Mouse (Mus musculus): ENCODE data around the gene Senp8. TPM values are rescaled to one million over a fixed set of nuclear protein-coding genes. Genes with fewer than 3 reads are reported as not detected.

Senp8 gene
- polyA plus RNA-seq, 1 experiment: 2.1 TPM

GRCm38 (mm10) chr9:59749581-59750265, 787 bp downstream of the Senp8 start:
- no peak for DNase-seq (ENCODE audit: low read depth in 1 of 2, low spot score in 2 of 2)
- 35% methylated on average over 12 of the region's 12 CpGs for WGBS
- peak overlapping the region; percentile 95; the same call in 1 of the 2 replicates for H3K4me3 ChIP-seq (ENCODE audit: extremely low read depth, insufficient read depth, insufficient read length)
- H3K27me3 ChIP-seq (ENCODE audit: control insufficient read depth, insufficient read depth, low read length): no peaks in the 10 kb centered on the region
- H3K4me1 ChIP-seq (ENCODE audit: control insufficient read depth, insufficient read depth, insufficient read length): no peaks in the 10 kb centered on the region
- TF ChIP-seq CTCF (IDR thresholded peaks at IDR 0.05; ENCODE audit: extremely low read depth, insufficient read depth, insufficient read length, insufficient replicate concordance) (no peak), POLR2A (IDR thresholded peaks at IDR 0.05; ENCODE audit: low read depth, low read length) (no peak)
- no peak overlapping the region for H3K27ac ChIP-seq (ENCODE audit: insufficient read depth, low read length)
- H3K36me3 ChIP-seq (ENCODE audit: control insufficient read depth, insufficient read depth, low read length): no peaks in the 10 kb centered on the region

DNA sequence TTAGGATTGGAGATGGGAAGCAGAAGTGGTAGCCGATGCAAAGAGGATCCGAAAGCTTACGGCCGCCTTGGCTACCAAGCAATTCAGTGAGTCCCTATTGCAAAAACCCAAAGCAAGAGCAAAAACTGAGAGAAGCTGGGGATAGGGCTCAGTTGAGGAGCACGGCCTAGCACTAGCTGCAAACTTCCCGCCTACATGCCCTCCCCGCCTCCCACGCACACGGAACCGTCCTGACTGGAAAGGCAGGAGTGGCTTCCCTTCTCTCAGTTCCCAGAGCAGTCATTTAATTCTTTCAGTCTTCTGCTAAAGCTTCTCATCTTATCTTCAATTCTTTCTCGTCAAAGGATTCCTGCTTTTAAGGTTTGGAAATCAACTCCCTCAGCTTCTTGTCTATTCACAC, 1.5 kb downstream of the Senp8 start:
- Histone ChIP-seq H3K36me3 (ENCODE audit: control insufficient read depth, insufficient read depth, low read length) (no peaks in the 10 kb centered on the region), H3K27ac (ENCODE audit: insufficient read depth, low read length) (no peak overlapping the region), H3K4me3 (ENCODE audit: extremely low read depth, insufficient read depth, insufficient read length) (no peak overlapping the region), H3K4me1 (ENCODE audit: control insufficient read depth, insufficient read depth, insufficient read length) (no peaks in the 10 kb centered on the region), H3K27me3 (ENCODE audit: control insufficient read depth, insufficient read depth, low read length) (no peaks in the 10 kb centered on the region)
- no peak for DNase-seq (ENCODE audit: low read depth in 1 of 2, low spot score in 2 of 2)
- TF ChIP-seq CTCF (IDR thresholded peaks at IDR 0.05; ENCODE audit: extremely low read depth, insufficient read depth, insufficient read length, insufficient replicate concordance): no peak
- no peak for TF ChIP-seq POLR2A (IDR thresholded peaks at IDR 0.05; ENCODE audit: low read depth, low read length)
- WGBS: 83% methylated on average over 11 of the region's 11 CpGs

- 83% methylated on average over 2 of the region's 2 CpGs for WGBS
- TF ChIP-seq POLR2A (IDR thresholded peaks at IDR 0.05; ENCODE audit: low read depth, low read length) (no peak), CTCF (IDR thresholded peaks at IDR 0.05; ENCODE audit: extremely low read depth, insufficient read depth, insufficient read length, insufficient replicate concordance) (no peak)
- no peaks in the 10 kb centered on the region for H3K36me3 ChIP-seq (ENCODE audit: control insufficient read depth, insufficient read depth, low read length)
- no peak overlapping the region for H3K27ac ChIP-seq (ENCODE audit: insufficient read depth, low read length)
- no peaks in the 10 kb centered on the region for H3K27me3 ChIP-seq (ENCODE audit: control insufficient read depth, insufficient read depth, low read length)
- no peak for DNase-seq (ENCODE audit: low read depth in 1 of 2, low spot score in 2 of 2)
- H3K4me1 ChIP-seq (ENCODE audit: control insufficient read depth, insufficient read depth, insufficient read length): no peaks in the 10 kb centered on the region
- H3K4me3 ChIP-seq (ENCODE audit: extremely low read depth, insufficient read depth, insufficient read length): no peak overlapping the region
Observed at GRCm38 (mm10) chr9:59748387-59748786, 2.1 kb downstream of the Senp8 start.

- no peaks in the 10 kb centered on the region for H3K27me3 ChIP-seq (ENCODE audit: control insufficient read depth, insufficient read depth, low read length)
- TF ChIP-seq CTCF (IDR thresholded peaks at IDR 0.05; ENCODE audit: extremely low read depth, insufficient read depth, insufficient read length, insufficient replicate concordance): no peak
- no peak for TF ChIP-seq POLR2A (IDR thresholded peaks at IDR 0.05; ENCODE audit: low read depth, low read length)
- DNase-seq (ENCODE audit: low read depth in 1 of 2, low spot score in 2 of 2): no peak
- no peak overlapping the region for H3K4me3 ChIP-seq (ENCODE audit: extremely low read depth, insufficient read depth, insufficient read length)
- no peaks in the 10 kb centered on the region for H3K36me3 ChIP-seq (ENCODE audit: control insufficient read depth, insufficient read depth, low read length)
- no peaks in the 10 kb centered on the region for H3K4me1 ChIP-seq (ENCODE audit: control insufficient read depth, insufficient read depth, insufficient read length)
- no peak overlapping the region for H3K27ac ChIP-seq (ENCODE audit: insufficient read depth, low read length)
- WGBS: 90% methylated on average over 3 of the region's 3 CpGs
Observed at GRCm38 (mm10) chr9:59743903-59744302, 6.6 kb downstream of the Senp8 start.

GRCm38 (mm10) chr9:59740593-59740992, 9.9 kb downstream of the Senp8 start:
- Histone ChIP-seq H3K27ac (ENCODE audit: insufficient read depth, low read length) (no peak overlapping the region), H3K4me1 (ENCODE audit: control insufficient read depth, insufficient read depth, insufficient read length) (no peaks in the 10 kb centered on the region), H3K4me3 (ENCODE audit: extremely low read depth, insufficient read depth, insufficient read length) (no peak overlapping the region), H3K27me3 (ENCODE audit: control insufficient read depth, insufficient read depth, low read length) (no peaks in the 10 kb centered on the region), H3K36me3 (ENCODE audit: control insufficient read depth, insufficient read depth, low read length) (no peaks in the 10 kb centered on the region; the same call in 1 of the 2 replicates)
- TF ChIP-seq POLR2A (IDR thresholded peaks at IDR 0.05; ENCODE audit: low read depth, low read length): no peak
- TF ChIP-seq CTCF (IDR thresholded peaks at IDR 0.05; ENCODE audit: extremely low read depth, insufficient read depth, insufficient read length, insufficient replicate concordance): no peak
- WGBS: 78% methylated on average over 2 of the region's 2 CpGs
- DNase-seq (ENCODE audit: low read depth in 1 of 2, low spot score in 2 of 2): no peak

GRCm38 (mm10) chr9:59735394-59735793, 15.1 kb downstream of the Senp8 start:
- Histone ChIP-seq H3K27me3 (ENCODE audit: control insufficient read depth, insufficient read depth, low read length) (no peaks in the 10 kb centered on the region), H3K36me3 (ENCODE audit: control insufficient read depth, insufficient read depth, low read length) (no peaks in the 10 kb centered on the region; the same call in 1 of the 2 replicates), H3K4me3 (ENCODE audit: extremely low read depth, insufficient read depth, insufficient read length) (no peak overlapping the region), H3K27ac (ENCODE audit: insufficient read depth, low read length) (no peak overlapping the region), H3K4me1 (ENCODE audit: control insufficient read depth, insufficient read depth, insufficient read length) (no peaks in the 10 kb centered on the region)
- no peak for DNase-seq (ENCODE audit: low read depth in 1 of 2, low spot score in 2 of 2)
- 87% methylated on average over 4 of the region's 4 CpGs for WGBS
- no peak for TF ChIP-seq POLR2A (IDR thresholded peaks at IDR 0.05; ENCODE audit: low read depth, low read length)
- TF ChIP-seq CTCF (IDR thresholded peaks at IDR 0.05; ENCODE audit: extremely low read depth, insufficient read depth, insufficient read length, insufficient replicate concordance): no peak

GRCm38 (mm10) chr9:59733075-59733474, 17.4 kb downstream of the Senp8 start:
- DNase-seq (ENCODE audit: low read depth in 1 of 2, low spot score in 2 of 2): no peak
- peak overlapping the region; percentile 18; the same call in 1 of the 2 replicates for H3K27ac ChIP-seq (ENCODE audit: insufficient read depth, low read length)
- H3K36me3 ChIP-seq (ENCODE audit: control insufficient read depth, insufficient read depth, low read length): no peaks in the 10 kb centered on the region; the same call in 1 of the 2 replicates
- H3K27me3 ChIP-seq (ENCODE audit: control insufficient read depth, insufficient read depth, low read length): no peaks in the 10 kb centered on the region
- H3K4me3 ChIP-seq (ENCODE audit: extremely low read depth, insufficient read depth, insufficient read length): no peak overlapping the region
- WGBS: 90% methylated on average over 6 of the region's 6 CpGs
- H3K4me1 ChIP-seq (ENCODE audit: control insufficient read depth, insufficient read depth, insufficient read length): no peaks in the 10 kb centered on the region
- no peak for TF ChIP-seq CTCF (IDR thresholded peaks at IDR 0.05; ENCODE audit: extremely low read depth, insufficient read depth, insufficient read length, insufficient replicate concordance)
- no peak for TF ChIP-seq POLR2A (IDR thresholded peaks at IDR 0.05; ENCODE audit: low read depth, low read length)

Data from spleen, adult 2 months (tissue).